Mouse (Mus musculus): ENCODE results near the gene Mettl5. TPM values are rescaled to one million over a fixed set of nuclear protein-coding genes. Genes with fewer than 3 reads are reported as not detected.

Gene Mettl5
- polyA plus RNA-seq, 1 experiment from 2014 or later: 24.6 TPM

- Histone ChIP-seq H3K36me3 (ENCODE audit: control insufficient read depth, insufficient read depth) (no peaks in the 10 kb centered on the region; the same call in 1 of the 2 replicates), H3K9ac (ENCODE audit: low read depth, low read length) (peak within 1 kb of the TSS; percentile 87), H3K27me3 (replicated peaks; ENCODE audit: control insufficient read depth, insufficient read depth, low read length) (no peaks in the 10 kb centered on the region), H3K27ac (ENCODE audit: low read depth, low read length) (peak within 1 kb of the TSS; percentile 86), H3K4me3 (ENCODE audit: low read depth, low read length) (peak within 1 kb of the TSS; percentile 97), H3K9me3 (ENCODE audit: control insufficient read depth) (no peaks in the 10 kb centered on the region), H3K4me2 (replicated peaks; ENCODE audit: low read depth) (peak within 1 kb of the TSS; percentile 67), H3K4me1 (replicated peaks; ENCODE audit: control insufficient read depth, insufficient read depth, low read length) (no peaks in the 10 kb centered on the region)
- under 1% methylated on average over 66 of the region's 66 CpGs for WGBS
- no peak for TF ChIP-seq CTCF (IDR thresholded peaks at IDR 0.05; ENCODE audit: low read depth)
- peak; percentile 93 for ATAC-seq
Measured at GRCm38 (mm10) chr2:69861485-69862091, 23.8 kb downstream of the Mettl5 start, which contains the start of gene Ssb. TSS of gene Ssb (plus strand) at chr2:69861562.

GRCm38 (mm10) chr2:69860972-69861452 is 24.4 kb downstream of the Mettl5 start:
- H3K36me3 ChIP-seq (ENCODE audit: control insufficient read depth, insufficient read depth): no peaks in the 10 kb centered on the region; the same call in 1 of the 2 replicates
- no peaks in the 10 kb centered on the region for H3K9me3 ChIP-seq (ENCODE audit: control insufficient read depth)
- ATAC-seq: peak; percentile 43
- TF ChIP-seq CTCF (IDR thresholded peaks at IDR 0.05; ENCODE audit: low read depth): no peak
- peak overlapping the region; percentile 97 for H3K4me3 ChIP-seq (ENCODE audit: low read depth, low read length)
- H3K27me3 ChIP-seq (replicated peaks; ENCODE audit: control insufficient read depth, insufficient read depth, low read length): no peaks in the 10 kb centered on the region
- H3K27ac ChIP-seq (ENCODE audit: low read depth, low read length): peak overlapping the region; percentile 86
- WGBS: 12% methylated on average over 13 of the region's 13 CpGs
- peak overlapping the region; percentile 87 for H3K9ac ChIP-seq (ENCODE audit: low read depth, low read length)
- H3K4me1 ChIP-seq (replicated peaks; ENCODE audit: control insufficient read depth, insufficient read depth, low read length): no peaks in the 10 kb centered on the region
- peak overlapping the region; percentile 67 for H3K4me2 ChIP-seq (replicated peaks; ENCODE audit: low read depth)

- no peak overlapping the region for H3K4me3 ChIP-seq (ENCODE audit: low read depth, low read length)
- TF ChIP-seq CTCF (IDR thresholded peaks at IDR 0.05; ENCODE audit: low read depth): peak; percentile 60
- no peak overlapping the region for H3K9ac ChIP-seq (ENCODE audit: low read depth, low read length)
- H3K36me3 ChIP-seq (ENCODE audit: control insufficient read depth, insufficient read depth): no peaks in the 10 kb centered on the region
- WGBS: 96% methylated on average over 1 of the region's 1 CpGs
- H3K9me3 ChIP-seq (ENCODE audit: control insufficient read depth): no peaks in the 10 kb centered on the region
- no peaks in the 10 kb centered on the region for H3K4me1 ChIP-seq (replicated peaks; ENCODE audit: control insufficient read depth, insufficient read depth, low read length)
- H3K27me3 ChIP-seq (replicated peaks; ENCODE audit: control insufficient read depth, insufficient read depth, low read length): no peaks in the 10 kb centered on the region
- no peak overlapping the region for H3K4me2 ChIP-seq (replicated peaks; ENCODE audit: low read depth)
- no peak for ATAC-seq
- no peak overlapping the region for H3K27ac ChIP-seq (ENCODE audit: low read depth, low read length)
Measured at GRCm38 (mm10) chr2:69857882-69858281, 27.5 kb downstream of the Mettl5 start.

GRCm38 (mm10) chr2:69856392-69856791 is 29.0 kb downstream of the Mettl5 start:
- Histone ChIP-seq H3K4me3 (ENCODE audit: low read depth, low read length) (no peak overlapping the region), H3K4me2 (replicated peaks; ENCODE audit: low read depth) (no peak overlapping the region), H3K4me1 (replicated peaks; ENCODE audit: control insufficient read depth, insufficient read depth, low read length) (no peaks in the 10 kb centered on the region), H3K36me3 (ENCODE audit: control insufficient read depth, insufficient read depth) (no peaks in the 10 kb centered on the region), H3K9me3 (ENCODE audit: control insufficient read depth) (no peaks in the 10 kb centered on the region), H3K27me3 (replicated peaks; ENCODE audit: control insufficient read depth, insufficient read depth, low read length) (no peaks in the 10 kb centered on the region), H3K9ac (ENCODE audit: low read depth, low read length) (no peak overlapping the region), H3K27ac (ENCODE audit: low read depth, low read length) (no peak overlapping the region)
- 21% methylated on average over 8 of the region's 8 CpGs for WGBS
- peak; percentile 65 for TF ChIP-seq CTCF (IDR thresholded peaks at IDR 0.05; ENCODE audit: low read depth)
- peak; percentile 77 for ATAC-seq

GRCm38 (mm10) chr2:69851427-69852058 is 33.9 kb downstream of the Mettl5 start:
- no peaks in the 10 kb centered on the region for H3K27me3 ChIP-seq (replicated peaks; ENCODE audit: control insufficient read depth, insufficient read depth, low read length)
- 65% methylated on average over 2 of the region's 2 CpGs for WGBS
- no peaks in the 10 kb centered on the region for H3K36me3 ChIP-seq (ENCODE audit: control insufficient read depth, insufficient read depth)
- no peak overlapping the region for H3K4me2 ChIP-seq (replicated peaks; ENCODE audit: low read depth)
- no peak overlapping the region for H3K4me3 ChIP-seq (ENCODE audit: low read depth, low read length)
- H3K9ac ChIP-seq (ENCODE audit: low read depth, low read length): no peak overlapping the region
- TF ChIP-seq CTCF (IDR thresholded peaks at IDR 0.05; ENCODE audit: low read depth): peak; percentile 54
- H3K27ac ChIP-seq (ENCODE audit: low read depth, low read length): no peak overlapping the region
- H3K9me3 ChIP-seq (ENCODE audit: control insufficient read depth): no peaks in the 10 kb centered on the region
- no peaks in the 10 kb centered on the region for H3K4me1 ChIP-seq (replicated peaks; ENCODE audit: control insufficient read depth, insufficient read depth, low read length)
- ATAC-seq: no peak

- ATAC-seq: no peak
- Histone ChIP-seq H3K4me2 (replicated peaks; ENCODE audit: low read depth) (no peak overlapping the region), H3K9ac (ENCODE audit: low read depth, low read length) (no peak overlapping the region), H3K4me3 (ENCODE audit: low read depth, low read length) (no peak overlapping the region), H3K4me1 (replicated peaks; ENCODE audit: control insufficient read depth, insufficient read depth, low read length) (no peaks in the 10 kb centered on the region), H3K27me3 (replicated peaks; ENCODE audit: control insufficient read depth, insufficient read depth, low read length) (no peaks in the 10 kb centered on the region), H3K27ac (ENCODE audit: low read depth, low read length) (no peak overlapping the region), H3K36me3 (ENCODE audit: control insufficient read depth, insufficient read depth) (no peaks in the 10 kb centered on the region), H3K9me3 (ENCODE audit: control insufficient read depth) (no peaks in the 10 kb centered on the region)
- TF ChIP-seq CTCF (IDR thresholded peaks at IDR 0.05; ENCODE audit: low read depth): no peak
- 67% methylated on average over 6 of the region's 6 CpGs for WGBS
Measured at GRCm38 (mm10) chr2:69849215-69849614, 36.2 kb downstream of the Mettl5 start.

Measured in intestine, postnatal 0 days (tissue).